Mouse (Mus musculus): ENCODE results near the gene Uvrag.
A peak's percentile ranks its signal among the peaks of the same experiment; 100 is the strongest.

Gene Uvrag

DNA sequence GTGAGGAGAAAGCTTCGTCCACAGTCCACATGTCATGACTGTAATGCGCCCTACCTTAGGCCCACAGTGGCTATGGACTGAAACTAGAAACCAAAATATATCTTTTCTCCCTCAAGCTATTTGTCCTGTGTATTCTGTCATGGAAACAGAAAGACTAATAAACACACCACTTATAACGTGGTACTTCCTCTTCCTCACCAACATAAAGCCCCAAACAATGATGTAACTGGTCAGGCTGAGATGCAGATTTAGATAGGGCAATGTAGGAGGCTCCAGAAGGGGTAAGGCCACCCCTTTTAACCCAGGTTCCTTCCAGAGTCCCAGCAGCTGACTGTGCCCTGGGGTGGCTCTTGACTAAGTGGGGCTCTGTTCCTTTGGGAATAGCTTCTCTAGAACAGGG, 91.0 kb downstream of the Uvrag start:
- TF ChIP-seq GATA4 (IDR thresholded peaks at IDR 0.05; ENCODE audit: insufficient replicate concordance, low read length) = no peak

- TF ChIP-seq GATA4 (IDR thresholded peaks at IDR 0.05; ENCODE audit: insufficient replicate concordance, low read length) = no peak
Observed at GRCm38 (mm10) chr7:99046545-99047206, 94.3 kb downstream of the Uvrag start.

- TF ChIP-seq GATA4 (IDR thresholded peaks at IDR 0.05; ENCODE audit: insufficient replicate concordance, low read length) = peak; percentile 27; the same call in 1 of the 2 replicates
Observed at GRCm38 (mm10) chr7:99045525-99045924, 95.4 kb downstream of the Uvrag start.

GRCm38 (mm10) chr7:99043923-99044322, 97.0 kb downstream of the Uvrag start:
- no peak for TF ChIP-seq GATA4 (IDR thresholded peaks at IDR 0.05; ENCODE audit: insufficient replicate concordance, low read length)

GRCm38 (mm10) chr7:99043322-99043721, 97.6 kb downstream of the Uvrag start:
- no peak for TF ChIP-seq GATA4 (IDR thresholded peaks at IDR 0.05; ENCODE audit: insufficient replicate concordance, low read length)

- no peak for TF ChIP-seq GATA4 (IDR thresholded peaks at IDR 0.05; ENCODE audit: insufficient replicate concordance, low read length)
Observed at GRCm38 (mm10) chr7:99041818-99042217, 99.1 kb downstream of the Uvrag start.

DNA sequence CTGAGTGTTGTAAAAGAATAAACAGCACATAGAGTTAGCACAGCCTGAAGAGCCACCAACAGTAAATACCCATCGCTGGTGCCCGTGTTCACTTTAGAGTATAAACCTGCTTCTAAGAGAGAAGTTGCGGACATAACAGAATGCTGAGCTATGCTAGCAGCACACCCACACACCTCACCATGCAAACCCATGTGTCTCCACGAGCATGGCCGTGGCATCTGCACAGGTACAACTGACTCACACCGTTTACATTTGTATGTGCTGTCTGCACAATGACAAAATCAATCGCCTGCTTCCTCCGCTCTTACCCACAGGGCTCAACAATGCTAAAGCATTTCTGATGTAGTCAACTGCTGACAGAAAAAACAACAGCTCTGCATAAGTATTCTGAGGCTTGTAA, 101.0 kb downstream of the Uvrag start:
- TF ChIP-seq GATA4 (IDR thresholded peaks at IDR 0.05; ENCODE audit: insufficient replicate concordance, low read length) = no peak

DNA sequence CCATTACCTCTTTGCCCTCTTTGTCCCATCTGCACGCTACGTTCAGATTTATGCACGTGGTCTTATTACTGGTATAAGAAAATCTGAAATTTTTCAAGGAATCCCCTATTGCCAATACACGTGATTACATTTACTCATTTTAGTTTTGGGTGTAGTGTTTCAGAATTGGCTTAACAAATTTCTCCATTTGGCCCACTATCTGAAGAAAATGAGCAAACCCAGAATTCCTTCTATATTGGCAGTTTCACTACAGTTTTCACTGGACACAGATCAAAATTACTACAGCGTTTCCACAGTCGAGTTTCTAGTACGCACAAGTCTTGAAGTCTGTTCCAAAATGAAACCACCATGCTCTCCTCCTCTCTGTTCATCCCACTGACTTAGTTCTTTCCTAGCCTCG, 104.7 kb downstream of the Uvrag start:
- TF ChIP-seq GATA4 (IDR thresholded peaks at IDR 0.05; ENCODE audit: insufficient replicate concordance, low read length) = no peak

DNA sequence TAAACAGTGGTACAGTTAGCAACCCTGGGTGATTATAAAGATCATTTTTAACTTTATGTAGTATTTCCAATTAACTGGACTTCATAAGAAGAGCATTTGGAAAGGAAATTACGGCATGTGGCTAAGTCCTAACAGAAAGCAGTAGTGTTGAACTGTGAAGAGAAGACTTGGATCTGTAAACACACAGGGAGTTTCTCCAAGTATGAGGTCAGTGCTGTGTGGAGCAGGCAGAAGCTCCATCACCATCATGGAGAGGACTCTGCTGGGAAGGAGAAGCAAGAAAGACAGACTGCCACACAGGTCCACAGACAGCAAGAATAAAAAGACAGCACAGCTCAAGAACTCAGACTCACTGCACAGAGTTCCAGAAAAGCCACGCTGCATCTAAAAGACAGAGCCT, 106.0 kb downstream of the Uvrag start:
- no peak for TF ChIP-seq GATA4 (IDR thresholded peaks at IDR 0.05; ENCODE audit: insufficient replicate concordance, low read length)

- no peak for TF ChIP-seq GATA4 (IDR thresholded peaks at IDR 0.05; ENCODE audit: insufficient replicate concordance, low read length)
Observed at GRCm38 (mm10) chr7:99033838-99034237, 107.1 kb downstream of the Uvrag start.

DNA sequence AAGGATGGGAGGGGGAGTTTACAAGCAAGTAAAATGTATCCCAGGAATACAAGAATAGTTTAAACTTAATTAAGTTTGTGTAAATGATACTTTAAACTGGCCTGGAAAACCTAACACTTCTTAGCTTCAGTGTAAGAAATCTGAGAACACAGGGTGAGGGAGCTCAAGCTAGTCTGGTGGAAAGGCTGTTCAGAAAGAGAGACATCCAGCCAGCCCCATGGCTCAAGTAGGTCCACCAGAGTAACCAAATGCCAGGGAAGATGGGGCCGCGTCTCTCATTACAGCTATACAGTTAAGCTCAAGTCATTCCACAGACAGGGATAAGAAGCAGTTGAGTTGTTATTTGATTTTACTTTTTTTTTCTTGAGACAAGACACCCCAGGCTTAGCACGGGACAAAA, 107.6 kb downstream of the Uvrag start:
- TF ChIP-seq GATA4 (IDR thresholded peaks at IDR 0.05; ENCODE audit: insufficient replicate concordance, low read length) = no peak

GRCm38 (mm10) chr7:99032051-99032450, 108.9 kb downstream of the Uvrag start:
- TF ChIP-seq GATA4 (IDR thresholded peaks at IDR 0.05; ENCODE audit: insufficient replicate concordance, low read length) = peak; percentile 59; the same call in 1 of the 2 replicates

DNA sequence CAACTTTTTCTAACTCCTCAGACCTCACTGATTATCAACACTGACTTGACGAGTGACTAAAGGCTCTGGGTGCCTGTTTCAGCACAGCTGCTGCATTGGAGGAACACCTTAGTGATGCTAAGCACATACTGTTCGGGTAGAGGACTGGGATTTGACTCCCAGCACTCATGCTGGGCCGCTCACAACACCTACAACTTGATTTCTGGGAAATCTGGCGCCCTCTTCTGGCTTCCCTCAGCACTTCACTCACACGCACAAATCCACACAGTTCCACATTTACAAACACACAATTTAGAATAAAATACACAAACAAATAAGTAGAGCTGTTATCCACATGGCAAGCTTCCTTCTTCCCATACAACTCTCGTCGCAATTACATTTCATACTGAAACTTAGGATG, 112.8 kb downstream of the Uvrag start:
- no peak for TF ChIP-seq GATA4 (IDR thresholded peaks at IDR 0.05; ENCODE audit: insufficient replicate concordance, low read length)

DNA sequence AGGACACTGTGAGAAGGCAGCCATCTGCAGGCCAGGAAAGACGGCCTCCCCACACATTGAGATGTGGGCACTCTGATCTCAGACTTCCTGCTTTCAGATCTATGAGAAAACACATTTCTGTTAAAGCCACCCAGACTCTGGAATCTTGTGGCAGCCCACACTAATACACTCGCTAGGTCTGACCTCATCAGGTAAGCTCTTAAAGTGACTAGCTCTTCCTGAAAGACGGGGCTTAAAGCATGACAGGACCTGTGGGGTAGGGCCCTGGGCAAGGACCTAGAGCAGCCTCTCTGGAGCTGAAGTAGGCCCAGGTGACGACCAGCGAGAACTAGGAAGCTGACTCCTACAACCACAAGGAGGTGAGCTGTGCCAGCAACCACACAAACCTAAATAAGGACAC, 113.8 kb downstream of the Uvrag start:
- TF ChIP-seq GATA4 (IDR thresholded peaks at IDR 0.05; ENCODE audit: insufficient replicate concordance, low read length) = no peak

DNA sequence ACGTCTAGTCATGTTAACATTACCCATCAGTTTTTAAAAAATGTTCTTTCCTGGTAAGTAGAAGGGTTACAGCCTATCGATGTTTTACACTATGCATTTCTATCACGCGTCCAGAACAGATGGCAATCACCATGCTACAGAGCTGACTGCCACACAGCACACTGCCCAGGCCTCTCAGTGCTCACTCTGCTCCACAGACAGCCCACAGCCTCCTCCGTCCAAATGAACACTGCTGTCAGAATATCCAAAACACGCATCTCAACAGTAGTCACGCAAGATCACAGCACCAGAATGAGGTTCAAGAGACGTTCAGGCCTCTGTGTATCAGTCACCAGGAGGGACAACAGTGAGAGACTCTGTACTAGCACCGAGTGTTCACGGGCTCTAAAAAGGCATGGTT, 115.0 kb downstream of the Uvrag start:
- no peak for TF ChIP-seq GATA4 (IDR thresholded peaks at IDR 0.05; ENCODE audit: insufficient replicate concordance, low read length)

GRCm38 (mm10) chr7:99025265-99025664, 115.7 kb downstream of the Uvrag start:
- no peak for TF ChIP-seq GATA4 (IDR thresholded peaks at IDR 0.05; ENCODE audit: insufficient replicate concordance, low read length)

DNA sequence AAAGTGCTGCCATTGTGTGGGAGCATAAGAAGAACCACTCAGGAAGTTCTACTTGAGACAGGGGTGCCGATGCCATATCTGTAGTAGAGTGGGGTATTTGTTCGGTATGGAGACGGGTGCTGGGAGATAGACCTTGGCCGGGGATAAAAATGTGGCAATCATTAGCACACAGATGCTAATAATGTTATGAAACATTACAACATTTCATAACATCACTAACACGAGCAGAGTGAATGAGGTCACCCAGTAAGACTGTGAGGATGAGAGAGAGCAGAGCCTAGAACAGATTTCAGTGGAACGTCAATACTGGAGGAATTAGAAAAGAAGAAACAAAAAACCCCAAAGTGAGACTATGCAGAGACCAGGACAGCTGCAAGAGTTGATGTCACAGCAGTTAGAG, 116.2 kb downstream of the Uvrag start:
- TF ChIP-seq GATA4 (IDR thresholded peaks at IDR 0.05; ENCODE audit: insufficient replicate concordance, low read length) = no peak

All from liver, adult (tissue).